Mouse (Mus musculus): ENCODE results near the gene Nus1.

DNA sequence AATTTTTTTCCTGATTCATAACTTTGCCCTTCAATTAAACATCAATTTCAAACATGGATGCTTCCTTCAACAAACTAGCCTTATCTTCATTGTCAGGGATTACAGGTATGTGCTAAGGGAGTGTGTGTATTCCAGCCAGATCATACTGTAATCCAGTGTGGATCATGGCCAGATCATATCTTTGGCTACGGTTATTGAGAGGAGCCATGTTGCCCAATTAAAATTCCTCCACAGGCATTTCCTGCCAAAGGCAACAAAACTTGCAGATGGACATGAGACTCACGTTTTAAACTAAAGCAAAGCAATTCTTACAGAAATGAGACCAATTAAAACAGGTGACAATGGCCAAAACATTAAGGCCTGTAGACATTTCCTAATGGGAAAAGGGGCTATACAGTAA is 889 bp upstream of the Nus1 start:
- TF ChIP-seq CTCF (IDR thresholded peaks at IDR 0.05; ENCODE audit: low read depth) (no peak), EP300 (optimal IDR thresholded peaks at IDR 0.05) (no peak)
